Comparison of ENCODE assay signal across 24 mouse cellular contexts in genomic region chr11:24183501-24183900, GRCm38 (mm10).
DNase-seq lines count a peak whose midpoint lies in the region; ATAC-seq and TF ChIP-seq lines count a peak whose summit lies in the region.
"Had no signal": no experiment of that assay in that cellular context is flagged by ENCODE, and none has a peak within 500 bp of the region (broad histone marks: within the 10 kb centered on the region; RNA-seq: fewer than 3 reads in every experiment).

No protein-coding gene starts in this region.

- 0 out of 2 replicates have a peak, but pooled peaks have one; percentile 18 for ATAC-seq in forebrain, embryonic 16.5 days
- ATAC-seq in forebrain, embryonic 11.5 days (replicated peaks; ENCODE audit: low FRiP score): no peak
- ATAC-seq: activated CD4-positive, CD25-positive, alpha-beta regulatory T cell, adult 4 months; CD4-positive, CD25-positive, alpha-beta regulatory T cell, adult 4 months; forebrain, embryonic 13.5 days; Patski had no signal

- intact Hi-C loops in heart, postnatal 36 days (cut with DNase I): no loop called here

- no peak overlapping the region for H3K4me2 ChIP-seq in forebrain, embryonic 16.5 days (ENCODE audit: low read length)
- no peak overlapping the region for H3K4me2 ChIP-seq in forebrain, embryonic 11.5 days (ENCODE audit: low read depth, low read length, severe bottlenecking)
- H3K4me2 ChIP-seq: embryonic facial prominence, embryonic 12.5 days; forebrain, embryonic 13.5 days; forebrain, embryonic 15.5 days had no signal

- H3K9me3 ChIP-seq in forebrain, embryonic 16.5 days (ENCODE audit: control insufficient read depth, low read length): no peaks in the 10 kb centered on the region
- no peaks in the 10 kb centered on the region for H3K9me3 ChIP-seq in forebrain, embryonic 11.5 days (ENCODE audit: control insufficient read depth, low read length)
- H3K9me3 ChIP-seq: embryonic facial prominence, embryonic 10.5 days; embryonic facial prominence, embryonic 12.5 days; forebrain, embryonic 13.5 days; forebrain, embryonic 15.5 days; G1E had no signal

- no peak for TF ChIP-seq CTCF in spleen, adult 2 months (IDR thresholded peaks at IDR 0.05; ENCODE audit: extremely low read depth, insufficient read depth, insufficient read length, insufficient replicate concordance)

- H3K4me3 ChIP-seq in forebrain, embryonic 16.5 days (replicated peaks; ENCODE audit: low read length): no peak overlapping the region
- H3K4me3 ChIP-seq in forebrain, embryonic 11.5 days (ENCODE audit: low read depth, low read length): no peak overlapping the region
- no peak overlapping the region for H3K4me3 ChIP-seq in spleen, adult 2 months (ENCODE audit: extremely low read depth, insufficient read depth, insufficient read length)
- H3K4me3 ChIP-seq: embryonic facial prominence, embryonic 10.5 days; embryonic facial prominence, embryonic 12.5 days; forebrain, embryonic 13.5 days; forebrain, embryonic 15.5 days had no signal

- H3K4me1 ChIP-seq in forebrain, embryonic 16.5 days (replicated peaks; ENCODE audit: control insufficient read depth, insufficient read depth, low read length): peaks cover 8% of the 10 kb centered on the region
- H3K4me1 ChIP-seq in forebrain, embryonic 11.5 days (replicated peaks; ENCODE audit: control insufficient read depth, insufficient read depth, low read length): no peaks in the 10 kb centered on the region
- peaks cover 35% of the 10 kb centered on the region for H3K4me1 ChIP-seq in spleen, adult 2 months (ENCODE audit: control insufficient read depth, insufficient read depth, insufficient read length)
- H3K4me1 ChIP-seq: embryonic facial prominence, embryonic 10.5 days; embryonic facial prominence, embryonic 12.5 days had no signal

- no peaks in the 10 kb centered on the region for H3K36me3 ChIP-seq in forebrain, embryonic 16.5 days (ENCODE audit: control insufficient read depth, insufficient read depth)
- no peaks in the 10 kb centered on the region for H3K36me3 ChIP-seq in forebrain, embryonic 11.5 days (ENCODE audit: control insufficient read depth, insufficient read depth, low read length)
- no peaks in the 10 kb centered on the region for H3K36me3 ChIP-seq in spleen, adult 2 months (ENCODE audit: control insufficient read depth, insufficient read depth, low read length)
- H3K36me3 ChIP-seq: embryonic facial prominence, embryonic 10.5 days; embryonic facial prominence, embryonic 12.5 days; forebrain, embryonic 15.5 days; G1E had no signal

- no peaks in the 10 kb centered on the region for H3K27me3 ChIP-seq in forebrain, embryonic 16.5 days (replicated peaks; ENCODE audit: control insufficient read depth, insufficient read depth, low read length)
- no peaks in the 10 kb centered on the region for H3K27me3 ChIP-seq in forebrain, embryonic 11.5 days (ENCODE audit: control insufficient read depth, insufficient read depth, low read length)
- no peaks in the 10 kb centered on the region for H3K27me3 ChIP-seq in spleen, adult 2 months (ENCODE audit: control insufficient read depth, insufficient read depth, low read length)
- H3K27me3 ChIP-seq: CH12.LX; embryonic facial prominence, embryonic 12.5 days; forebrain, embryonic 13.5 days; forebrain, embryonic 15.5 days had no signal

- WGBS in forebrain, embryonic 16.5 days: 85% methylated on average over 7 of the region's 7 CpGs
- WGBS in forebrain, embryonic 11.5 days: 91% methylated on average over 7 of the region's 7 CpGs
- 90% methylated on average over 7 of the region's 7 CpGs for WGBS in spleen, adult 2 months

- no peak overlapping the region for H3K27ac ChIP-seq in forebrain, embryonic 16.5 days (ENCODE audit: low read length)
- no peak overlapping the region for H3K27ac ChIP-seq in forebrain, embryonic 11.5 days (ENCODE audit: low read depth, low read length)
- H3K27ac ChIP-seq in spleen, adult 2 months (ENCODE audit: insufficient read depth, low read length): peak overlapping the region; percentile 55; the same call in 1 of the 2 replicates
- H3K27ac ChIP-seq: embryonic facial prominence, embryonic 10.5 days; embryonic facial prominence, embryonic 12.5 days; forebrain, embryonic 13.5 days; forebrain, embryonic 15.5 days had no signal

- no peak for TF ChIP-seq POLR2A in spleen, adult 2 months (IDR thresholded peaks at IDR 0.05; ENCODE audit: low read depth, low read length)

- DNase-seq in forebrain, embryonic 11.5 days (ENCODE audit: low spot score): no peak
- peak; percentile 69 for DNase-seq in heart, adult 11 months
- DNase-seq in heart, postnatal 36 days: no peak
- no peak for DNase-seq in spleen, adult 2 months (ENCODE audit: low read depth in 1 of 2, low spot score in 2 of 2)
- no peak for DNase-seq in spleen, postnatal 4 days (ENCODE audit: low spot score in 2 of 2)
- DNase-seq: adrenal gland, adult 8-10 months; adrenal gland, postnatal 14 days; adrenal gland, postnatal 36 days; B cell, adult 2 months; cerebellum, adult 11-12 months; cerebellum, adult 2 months; cerebellum, adult 9-10 months; cerebellum, postnatal 10 days; cerebellum, postnatal 25 days had no signal

- H3K9ac ChIP-seq in forebrain, embryonic 16.5 days (replicated peaks; ENCODE audit: low read depth, low read length): no peak overlapping the region
- no peak overlapping the region for H3K9ac ChIP-seq in forebrain, embryonic 11.5 days (ENCODE audit: low read length)
- H3K9ac ChIP-seq: embryonic facial prominence, embryonic 12.5 days; forebrain, embryonic 13.5 days; forebrain, embryonic 15.5 days had no signal
